Mouse (Mus musculus) thymus, postnatal 25 days (tissue): ENCODE measurements around the gene Ccnl1.

Experiments used
- DNase-seq: peaks from one replicate; pipeline ENCODE4 v3.0.0; 2022

The Ccnl1 gene

DNA sequence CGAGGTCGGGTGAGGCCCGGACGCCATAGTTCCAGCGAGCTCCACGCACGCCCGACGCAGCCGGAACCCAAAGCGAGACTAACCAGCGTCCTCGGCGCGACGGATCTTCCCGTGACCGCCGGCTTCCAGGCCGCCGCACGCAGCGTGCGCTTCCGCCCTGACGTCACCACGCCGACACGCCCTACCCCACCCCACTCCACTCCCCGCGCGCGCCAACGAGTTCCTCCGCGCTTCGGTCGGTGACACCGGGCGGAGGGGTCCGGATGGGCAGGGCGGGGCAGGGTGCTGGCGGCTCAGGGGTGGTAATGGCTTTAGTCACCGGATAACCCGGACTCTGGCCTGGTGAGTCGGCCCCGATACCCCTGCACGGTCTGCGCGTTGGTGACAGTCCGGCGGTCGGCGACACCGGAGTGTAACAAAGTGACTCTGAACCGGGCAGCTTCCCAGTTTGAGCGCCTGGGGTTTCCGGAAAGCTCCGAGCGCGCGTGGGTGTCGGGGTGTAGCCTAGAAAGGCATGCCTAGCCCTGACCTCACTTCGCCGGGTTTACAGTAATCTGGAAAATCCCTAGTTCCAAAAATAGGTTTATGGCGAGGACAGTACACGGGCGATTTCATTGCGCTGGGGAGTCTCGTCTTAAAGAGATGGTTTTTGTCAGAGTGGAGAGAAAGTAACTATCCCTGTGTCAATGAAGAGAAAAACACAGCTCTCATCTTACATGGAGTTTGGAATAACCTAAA, at the start of gene Ccnl1:
TSS of gene Ccnl1 (minus strand) at position 148 of the 738 bp plus-strand sequence.
- DNase-seq, result peak; percentile 98

DNA sequence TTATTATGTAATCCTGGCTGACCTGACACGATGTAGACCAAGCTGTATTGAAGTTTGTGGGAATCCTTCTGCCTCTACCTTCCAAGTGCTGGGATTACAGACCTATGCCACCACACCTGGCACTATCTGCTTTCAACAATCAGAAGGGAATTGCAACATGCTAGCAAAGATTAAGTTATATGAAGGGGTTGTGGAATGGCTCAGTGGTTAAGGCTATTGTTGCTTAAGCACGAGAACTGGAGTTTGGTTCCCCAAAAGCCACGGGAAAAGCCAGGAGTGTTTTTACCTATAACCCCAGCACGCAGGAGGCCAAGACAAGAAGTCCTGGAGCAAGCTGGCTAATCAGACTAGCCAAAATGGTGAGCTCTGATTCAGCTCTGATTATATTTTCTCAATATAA, 46.9 kb upstream of the Ccnl1 start:
- no peak for DNase-seq

DNA sequence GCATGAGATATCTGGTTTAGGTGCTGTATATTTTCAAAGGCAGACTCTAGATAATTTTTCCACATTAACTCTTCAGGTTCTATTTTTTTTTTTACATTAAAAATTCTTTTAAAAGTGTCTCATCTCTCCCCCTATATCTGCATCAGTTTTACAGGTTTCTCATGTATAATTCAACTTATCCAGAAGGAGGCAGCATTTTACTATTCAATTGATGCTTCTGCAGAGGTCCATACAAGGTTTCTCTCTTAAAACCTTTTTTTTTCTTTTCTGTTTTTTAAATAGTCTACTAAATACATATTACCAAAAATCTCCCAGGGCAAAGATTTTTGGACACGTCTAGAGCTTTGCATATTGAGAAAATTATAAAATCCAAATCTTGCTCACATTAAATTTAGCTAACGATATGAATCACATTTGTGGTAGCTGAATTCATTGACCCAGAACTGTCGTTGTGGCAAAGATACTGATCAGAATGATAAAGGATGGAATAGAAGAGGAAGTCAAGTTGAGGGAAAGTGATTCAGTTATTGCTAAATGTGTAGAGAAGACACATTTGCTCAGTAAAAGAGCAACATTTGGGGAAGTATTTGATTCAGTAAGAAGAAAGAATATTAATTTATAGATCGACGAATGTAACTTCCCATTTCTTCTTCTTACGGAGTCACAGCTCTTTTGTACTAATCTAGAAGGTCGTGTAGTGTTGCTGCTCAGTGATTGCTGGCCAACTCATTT, 46.3 kb upstream of the Ccnl1 start:
- DNase-seq, result no peak

DNA sequence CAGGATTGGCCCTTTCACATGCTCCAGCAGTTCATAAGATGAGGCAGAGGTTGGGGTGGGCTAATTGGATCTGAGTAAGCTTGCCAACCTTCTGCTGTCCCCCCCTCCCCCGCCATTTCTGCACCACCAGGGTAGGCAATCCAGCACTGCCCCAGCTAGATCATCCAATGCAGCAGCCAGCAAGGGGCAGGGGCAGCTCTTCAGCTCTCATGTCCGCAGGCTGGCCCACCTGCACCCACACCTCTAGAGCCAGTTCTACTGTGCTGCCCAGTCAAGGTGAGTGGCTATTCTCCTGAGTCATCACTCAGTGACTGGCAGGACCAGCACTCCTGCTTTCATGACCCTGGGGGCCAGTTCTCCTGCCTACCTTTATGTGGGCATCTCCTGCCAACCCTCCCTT, 42.4 kb upstream of the Ccnl1 start:
- no peak for DNase-seq

DNA sequence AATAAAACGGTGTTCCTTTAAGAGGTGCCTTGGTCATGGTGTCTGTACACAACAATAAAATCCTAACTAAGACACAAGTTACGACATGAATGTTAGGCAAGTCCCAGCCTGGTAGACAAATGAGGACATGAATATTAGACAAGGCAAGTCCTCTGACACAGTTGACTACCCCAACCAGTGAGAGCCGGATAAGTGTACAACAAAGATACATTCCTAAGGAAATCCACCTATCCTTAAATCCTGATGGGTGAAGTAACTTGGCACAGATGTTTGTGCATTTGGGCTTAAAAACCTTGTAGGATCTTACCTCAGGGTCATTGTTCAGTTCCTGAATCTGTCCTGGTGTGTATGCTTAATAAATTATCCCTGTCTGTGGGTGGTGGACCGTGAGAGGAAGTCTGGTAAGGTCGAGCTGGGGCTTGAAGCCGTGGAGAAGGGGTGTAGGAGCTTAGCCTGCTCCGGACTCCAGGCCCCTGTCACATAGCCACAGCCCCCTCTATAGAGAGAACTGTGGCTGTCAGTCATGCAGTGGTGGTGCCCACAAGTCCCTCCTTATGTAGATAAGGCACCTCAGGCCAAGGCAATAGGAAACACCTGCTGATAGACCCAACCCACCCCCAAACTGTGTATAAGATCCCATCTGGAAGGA, 39.4 kb upstream of the Ccnl1 start:
- DNase-seq, result no peak

DNA sequence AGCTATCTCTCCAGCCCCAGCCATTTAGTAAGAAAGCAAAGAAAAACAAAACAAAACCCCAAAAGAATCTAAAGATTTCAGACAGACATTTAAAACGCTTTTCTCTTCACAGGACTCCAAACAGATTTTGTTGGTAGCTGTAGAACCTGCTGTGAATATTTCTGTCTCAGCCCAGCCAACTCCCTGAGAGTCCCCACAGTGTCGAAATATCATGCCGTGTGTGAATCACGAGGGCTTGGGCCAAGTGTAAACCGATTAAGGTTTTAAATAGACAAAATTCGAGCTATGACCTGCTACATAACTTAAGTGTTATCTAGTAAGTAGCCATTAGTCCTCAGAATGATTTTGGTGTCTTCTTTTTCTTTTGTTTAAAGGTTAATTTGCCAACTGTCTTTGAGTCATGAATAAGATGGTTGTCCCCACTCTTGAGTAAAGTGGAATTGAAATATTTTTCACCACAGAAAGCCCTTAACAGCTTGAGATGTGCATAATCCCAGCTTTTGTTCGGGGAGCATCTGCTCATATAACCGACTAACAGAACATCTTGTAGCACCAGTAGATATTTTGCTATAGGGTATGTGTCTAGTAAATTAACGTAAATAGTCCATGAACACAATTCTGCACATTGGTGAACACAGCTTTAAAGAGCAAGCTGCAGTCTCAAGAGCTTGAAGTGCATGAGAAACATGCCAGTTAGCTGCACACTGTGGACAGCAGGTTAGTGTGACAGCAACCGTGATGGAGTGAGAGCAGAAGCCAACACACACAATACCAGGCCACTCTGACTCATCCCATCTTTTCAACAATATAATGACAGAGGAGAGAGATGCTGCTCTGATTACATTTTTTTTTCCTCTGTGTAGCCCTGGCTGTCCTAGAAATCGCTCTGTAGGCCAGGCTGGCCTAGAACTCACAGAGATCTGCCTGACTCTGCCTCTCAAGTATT, 34.6 kb upstream of the Ccnl1 start:
- no peak for DNase-seq

DNA sequence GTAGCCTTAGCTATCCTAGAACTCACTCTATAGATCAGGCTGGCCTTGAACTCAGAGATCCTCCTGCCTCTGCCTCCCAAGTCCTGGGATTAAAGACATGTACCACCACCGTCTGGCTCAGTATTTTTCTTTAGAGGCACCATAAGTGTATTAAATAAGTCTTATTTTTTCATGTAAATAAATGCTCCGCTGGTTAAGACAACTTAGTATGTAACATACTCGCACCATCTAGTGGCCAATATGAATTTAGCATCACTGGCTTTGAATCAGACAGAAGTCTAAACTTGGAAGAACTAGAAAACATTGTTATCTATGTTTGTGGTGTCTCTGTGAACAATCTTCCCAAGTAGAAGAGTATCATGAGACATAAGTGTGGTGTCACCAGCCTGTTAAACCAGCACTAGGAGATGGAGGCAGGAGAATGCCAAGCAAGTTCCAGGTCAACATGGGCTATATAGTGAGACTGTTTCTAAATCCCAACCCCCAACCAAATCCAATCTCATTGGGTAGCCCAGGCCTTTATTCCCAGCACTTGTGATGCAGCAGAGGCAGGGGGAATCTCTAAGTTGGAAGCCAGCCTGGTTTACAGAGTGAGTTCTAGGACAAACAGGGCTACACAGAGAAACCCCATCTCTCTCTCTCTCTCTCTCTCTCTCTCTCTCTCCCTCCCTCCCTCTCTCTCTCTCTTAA, 33.1 kb upstream of the Ccnl1 start:
- peak; percentile 15 for DNase-seq

DNA sequence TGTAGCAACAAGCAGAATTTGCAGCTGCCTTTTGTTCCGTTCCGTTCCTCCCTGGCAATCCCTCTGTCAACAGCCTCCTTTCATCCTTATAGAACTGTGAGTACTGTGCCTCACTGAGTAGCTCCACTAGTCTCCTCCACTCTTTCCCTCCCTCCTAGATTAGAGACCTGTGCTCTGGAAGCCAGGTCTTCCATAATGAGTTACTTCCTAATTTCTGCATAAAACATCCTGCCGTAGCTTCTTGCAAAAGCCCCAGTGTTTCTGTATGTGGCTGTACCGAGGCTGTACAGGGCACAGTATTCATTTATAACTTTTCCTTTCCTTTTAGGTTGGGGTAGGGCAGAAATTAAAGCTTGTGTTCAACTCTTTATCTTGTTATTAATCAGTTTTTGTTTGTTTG, 32.5 kb upstream of the Ccnl1 start:
- DNase-seq, result no peak

DNA sequence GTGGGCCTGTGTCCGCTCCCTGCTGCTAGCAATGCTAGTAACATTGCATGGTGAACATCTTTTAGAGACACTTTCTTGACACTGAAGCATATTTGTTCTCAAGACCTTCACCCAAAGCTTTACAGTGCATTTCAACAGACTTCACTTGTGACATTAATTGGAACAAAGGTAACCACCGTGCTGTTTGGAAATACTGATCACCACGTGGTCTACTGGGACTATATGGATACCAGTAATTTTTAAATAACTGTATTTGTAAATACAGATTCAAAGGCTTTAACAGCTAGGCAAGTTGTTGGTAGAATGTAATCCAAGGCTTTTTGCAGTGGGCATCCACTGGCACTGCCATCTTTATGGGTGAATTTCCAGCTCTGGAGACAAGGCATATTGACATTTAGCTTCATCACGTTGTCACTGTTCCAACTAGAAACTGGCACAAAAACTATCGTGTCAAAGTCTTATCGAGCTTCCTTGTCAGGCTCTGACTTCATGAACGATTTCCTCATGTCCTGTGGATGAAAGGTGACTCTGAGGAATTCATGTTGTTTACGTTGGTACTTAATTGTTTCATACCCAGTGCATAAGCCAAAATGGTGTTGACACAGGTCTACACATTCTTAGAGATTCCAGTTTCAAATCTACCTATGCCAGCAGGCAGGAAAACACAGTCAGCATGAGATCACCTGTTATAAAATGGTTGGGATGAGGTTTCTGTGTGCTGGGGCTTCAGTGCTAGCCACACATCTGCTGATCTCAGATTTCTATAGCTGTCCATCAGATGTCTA, 30.9 kb upstream of the Ccnl1 start:
- DNase-seq, result no peak

DNA sequence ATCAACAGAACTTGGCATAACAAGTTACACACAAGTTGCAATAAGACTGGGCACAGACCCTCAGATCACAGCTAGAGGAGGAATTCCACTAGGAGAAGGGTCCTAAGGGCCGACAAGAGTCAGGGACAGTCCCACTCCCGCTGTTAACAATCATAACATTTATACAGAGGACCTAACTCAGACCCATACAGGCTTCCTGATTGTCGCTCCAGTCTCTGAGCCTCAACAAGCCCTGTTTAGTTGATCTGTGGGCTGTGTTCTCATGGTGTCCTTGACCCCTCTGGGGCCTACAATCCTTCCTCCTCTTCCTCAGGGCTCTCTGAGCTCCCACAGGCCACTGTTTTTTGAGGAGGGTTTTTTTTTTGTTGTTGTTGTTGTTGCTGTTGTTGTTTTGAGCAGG, 18.2 kb upstream of the Ccnl1 start:
- DNase-seq, result no peak

DNA sequence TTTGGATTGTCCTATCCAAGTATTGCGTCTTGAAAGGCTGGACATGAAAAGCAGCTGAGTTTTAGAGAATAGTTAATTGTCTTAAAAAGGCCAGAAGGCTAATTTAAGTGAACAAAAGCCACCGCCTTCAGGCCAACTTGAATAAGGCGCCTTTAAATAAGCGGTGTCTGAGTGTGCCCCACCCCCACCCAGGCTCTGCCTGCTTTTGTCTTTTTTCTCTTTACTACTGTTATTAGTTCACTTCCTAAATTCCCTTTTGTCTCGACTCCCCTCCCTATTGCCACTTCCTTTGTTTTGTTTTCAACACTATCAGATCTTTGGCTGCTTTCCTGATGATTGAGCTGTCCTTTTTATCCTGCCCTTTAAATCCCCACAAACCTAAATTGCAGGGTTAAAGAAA, 17.3 kb upstream of the Ccnl1 start:
- DNase-seq, result peak; percentile 30

DNA sequence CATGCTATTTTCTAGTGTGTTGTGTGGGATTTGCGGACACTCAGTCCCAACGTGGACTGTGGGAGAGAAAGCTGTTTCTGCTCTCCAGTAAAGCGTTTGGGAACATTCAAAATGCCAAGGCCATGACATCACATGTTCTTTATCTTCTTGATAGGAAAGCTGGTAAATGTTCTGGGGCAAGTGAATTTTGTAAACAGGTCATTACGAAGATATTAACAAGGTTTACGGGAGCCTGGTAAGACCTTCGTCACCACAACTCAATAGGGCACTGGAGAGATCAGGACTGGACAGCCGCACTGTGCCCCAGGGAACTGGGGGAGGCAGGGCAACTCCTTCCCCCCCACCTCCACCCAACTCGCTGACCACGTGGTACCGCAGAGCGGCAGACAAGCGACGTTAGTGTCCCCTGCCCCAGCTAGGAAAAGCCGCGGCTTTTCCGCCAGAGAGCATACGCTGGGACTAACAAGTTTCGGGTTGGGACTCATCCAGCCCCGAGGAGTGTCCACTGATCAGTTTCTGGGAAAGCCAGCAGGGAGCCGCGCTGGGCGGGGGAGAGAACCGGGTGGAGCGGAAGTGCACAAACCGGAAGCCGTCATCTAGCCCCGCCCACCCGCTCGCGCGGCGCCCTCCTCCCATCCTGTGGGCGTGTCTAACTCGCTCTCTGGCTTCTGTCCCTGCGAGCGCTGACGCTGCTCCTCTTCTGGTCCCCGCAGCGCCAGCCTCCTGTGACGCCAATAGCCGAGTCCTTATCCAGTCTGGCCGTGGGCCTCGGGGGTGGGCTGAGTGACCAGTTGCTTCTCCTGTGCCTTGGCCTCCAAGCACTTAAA, 16.4 kb upstream of the Ccnl1 start:
- DNase-seq, result peak; percentile 98

DNA sequence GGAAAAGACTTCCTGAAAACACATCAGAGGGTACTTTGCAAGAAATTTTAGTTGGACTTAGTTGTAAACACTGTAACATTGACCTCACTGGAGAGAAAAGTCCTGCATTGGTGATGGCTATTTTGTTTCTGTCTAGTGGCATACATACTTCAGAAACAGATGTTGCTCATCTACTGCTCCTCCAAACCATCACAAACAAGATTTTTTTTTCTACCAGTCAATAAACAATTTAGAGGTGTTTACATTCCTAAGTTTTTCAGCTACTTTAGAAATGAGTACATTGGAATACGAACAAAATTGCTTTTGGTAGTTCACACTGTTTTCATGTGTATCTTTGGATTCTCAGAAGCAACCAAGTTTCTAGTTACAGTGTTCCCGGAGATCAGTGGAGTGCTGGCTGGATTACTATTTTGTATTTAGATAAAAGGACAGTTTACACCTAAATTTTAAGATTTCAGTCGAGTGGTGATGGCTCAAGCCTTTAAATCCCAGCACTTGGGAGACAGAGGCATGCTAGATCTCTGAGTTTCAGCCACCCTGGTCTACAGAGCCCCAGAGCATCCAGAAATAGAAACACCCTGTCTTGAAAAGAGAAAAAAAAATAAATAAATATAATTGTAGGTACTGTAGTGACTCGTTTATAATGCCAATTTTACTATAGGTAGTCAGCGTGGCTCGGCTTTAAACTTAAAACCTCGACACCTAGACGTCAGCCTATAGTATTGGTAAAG, 15.6 kb upstream of the Ccnl1 start:
- DNase-seq, result no peak

DNA sequence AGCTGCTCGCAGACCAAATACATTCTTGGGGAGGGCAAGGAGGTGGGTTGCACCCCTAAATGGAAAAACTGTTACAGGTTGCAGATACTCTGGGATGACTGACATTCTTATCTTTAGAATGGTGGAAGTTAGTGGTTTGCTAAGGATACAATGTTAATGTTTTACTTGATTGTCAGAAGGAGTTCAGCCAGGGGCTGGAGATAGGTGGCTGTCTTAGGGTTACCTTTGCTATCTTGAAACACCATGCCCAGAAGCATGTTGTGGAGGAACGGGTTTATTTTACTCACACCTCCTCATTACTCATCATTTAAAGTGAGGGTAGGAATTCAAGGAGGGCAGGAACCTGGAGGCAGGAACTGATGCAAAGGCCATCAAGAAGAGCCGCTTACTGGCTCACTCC, 11.1 kb upstream of the Ccnl1 start:
- DNase-seq, result no peak

DNA sequence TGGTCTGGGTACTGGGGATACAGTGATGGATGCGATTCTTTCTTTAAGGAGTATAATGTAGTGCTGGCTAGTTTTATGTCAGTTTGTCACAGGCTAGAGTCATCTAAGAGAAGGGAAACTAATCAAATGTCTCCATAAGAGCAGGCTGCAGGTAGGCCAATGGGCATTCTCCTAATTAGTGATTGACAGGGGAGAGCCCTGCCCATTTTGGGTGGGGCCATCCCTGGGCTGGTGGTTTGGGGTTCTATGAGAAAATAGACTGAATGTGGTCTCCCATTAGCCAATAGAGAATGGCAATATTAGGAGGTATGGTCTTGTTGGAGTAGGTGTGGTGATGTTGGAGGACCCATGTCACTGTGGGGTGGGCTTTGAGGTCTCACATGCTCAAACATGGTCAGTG, 8.3 kb upstream of the Ccnl1 start:
- no peak for DNase-seq

DNA sequence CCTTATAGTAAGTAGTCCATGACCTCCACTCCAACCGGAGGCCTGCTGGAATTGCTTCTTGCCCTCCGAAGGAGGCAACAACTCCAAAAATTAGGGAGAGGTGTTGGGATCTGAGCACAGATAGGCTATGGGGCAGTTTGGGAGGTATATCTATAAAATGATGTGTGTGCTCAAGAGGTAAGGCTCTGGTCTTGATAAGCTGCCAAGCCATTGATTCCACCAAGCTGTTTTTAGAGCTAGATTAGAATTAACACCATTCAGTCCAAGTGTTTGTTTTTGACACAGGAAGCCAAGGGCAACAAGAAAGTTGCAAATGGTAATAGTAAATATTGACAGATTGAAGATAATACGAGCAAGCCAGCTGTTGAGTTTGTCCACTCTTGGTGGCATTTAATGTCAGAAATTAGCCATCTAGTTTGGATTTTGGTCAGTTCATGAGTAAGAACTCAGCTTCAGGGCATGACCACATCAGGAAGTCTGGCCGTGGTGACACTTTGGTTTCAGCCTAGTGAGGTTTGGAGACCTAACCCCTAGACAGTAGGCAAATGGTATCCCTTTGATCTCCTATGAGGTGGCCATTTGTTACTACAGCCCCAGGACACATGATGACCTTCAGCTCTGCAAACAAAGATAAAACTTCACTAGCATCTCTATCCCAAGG, 4.4 kb upstream of the Ccnl1 start:
- DNase-seq, result no peak

DNA sequence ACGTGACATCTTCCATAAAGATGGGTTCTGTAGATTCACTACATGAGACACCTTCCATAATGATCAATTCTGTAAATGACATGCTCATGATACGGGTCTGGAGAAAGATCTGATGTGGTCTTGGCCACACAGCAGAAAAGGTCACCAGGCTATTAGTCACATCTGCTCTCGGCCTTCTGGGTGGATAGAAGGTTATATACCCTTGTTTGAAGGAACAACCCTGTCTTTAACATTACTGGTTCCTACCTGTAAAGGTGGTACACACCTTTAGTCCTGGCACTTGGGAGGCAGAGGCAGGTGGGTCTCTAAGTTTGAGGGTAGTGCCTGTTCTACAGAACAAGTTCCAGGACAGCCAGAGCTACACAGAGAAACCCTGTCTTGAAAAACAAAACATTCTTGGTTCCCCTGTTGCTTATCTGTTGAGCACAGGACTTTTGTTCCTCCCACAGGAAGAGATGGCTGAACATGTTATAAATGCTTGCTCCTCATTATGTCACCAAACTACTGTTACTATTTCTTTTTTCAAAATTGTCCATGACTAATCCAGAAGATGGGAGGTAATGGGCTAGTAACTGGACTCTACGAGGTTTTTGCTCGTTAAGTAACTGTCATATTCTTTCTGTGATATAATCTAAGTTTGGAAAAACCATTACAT, 2.4 kb upstream of the Ccnl1 start:
- no peak for DNase-seq

DNA sequence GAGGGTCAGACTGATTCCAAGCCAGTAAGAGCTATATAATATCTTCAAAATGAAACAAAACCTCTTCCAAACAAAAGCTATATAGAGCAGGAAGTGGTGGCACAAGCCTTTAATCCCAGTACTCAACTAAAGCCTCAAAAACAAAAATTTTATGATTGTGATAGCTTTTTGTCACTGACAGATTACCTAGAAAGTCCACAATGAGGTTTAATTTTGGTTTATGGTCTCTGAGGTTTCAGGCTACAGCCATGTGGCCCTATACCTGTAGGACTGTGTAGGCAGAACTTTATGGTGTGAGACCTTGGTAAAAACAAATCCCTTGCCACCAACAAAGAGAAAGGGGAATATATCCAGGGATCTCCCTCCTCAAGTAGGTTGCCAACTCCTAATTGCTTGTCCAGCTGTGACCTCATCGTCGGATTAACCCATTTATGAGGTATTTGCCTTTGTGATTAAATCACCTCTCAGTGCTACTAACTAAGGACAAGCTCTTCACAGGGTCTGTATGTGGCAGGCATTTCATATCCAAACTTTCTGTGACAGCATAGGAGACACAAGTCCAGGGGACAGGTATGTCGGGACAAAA, 1.5 kb upstream of the Ccnl1 start:
- DNase-seq, result no peak
